In the genomic region with DNA sequence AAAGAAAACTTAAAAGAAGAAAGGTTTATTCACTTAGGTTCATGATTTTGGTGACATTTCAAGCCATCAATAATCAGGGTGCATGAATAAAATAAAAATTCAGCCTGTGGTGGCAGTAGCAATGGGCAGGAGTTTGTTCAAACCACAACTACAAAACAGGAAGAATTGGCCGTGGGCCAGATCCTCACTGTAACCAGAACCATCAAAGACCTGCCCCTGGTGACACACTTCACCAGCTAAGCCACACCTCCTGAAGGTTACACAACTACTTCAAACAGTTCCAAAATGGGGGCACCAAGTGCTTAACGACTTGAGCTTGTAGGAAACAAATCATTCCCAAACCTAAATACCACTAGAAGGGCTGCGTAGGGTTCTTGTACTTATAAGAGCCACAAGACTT, we compare ENCODE assay signal across 12 mouse cellular contexts.
DNase-seq lines count a peak whose midpoint lies in the region; ATAC-seq and TF ChIP-seq lines count a peak whose summit lies in the region.
"Had no signal": no experiment of that assay in that cellular context is flagged by ENCODE, and none has a peak within 500 bp of the region (broad histone marks: within the 10 kb centered on the region; RNA-seq: fewer than 3 reads in every experiment).

No protein-coding gene starts in this region.

- 36% methylated on average over 3 of the region's 3 CpGs for WGBS in liver, postnatal 0 days (ENCODE audit: insufficient replicate concordance)

- H3K4me2 ChIP-seq in liver, postnatal 0 days (ENCODE audit: low read depth, low read length): no peak overlapping the region

- H3K27ac ChIP-seq in testis, adult 2 months (ENCODE audit: control insufficient read depth, insufficient read depth, low read depth, low read length): no peak overlapping the region
- H3K27ac ChIP-seq in liver, postnatal 0 days (ENCODE audit: low read depth): no peak overlapping the region
- H3K27ac ChIP-seq: midbrain, embryonic 10.5 days had no signal

- no peak for TF ChIP-seq EP300 in liver, postnatal 0 days (IDR thresholded peaks at IDR 0.05; ENCODE audit: low read depth)

- H3K36me3 ChIP-seq in testis, adult 2 months (ENCODE audit: control insufficient read depth, insufficient read depth, low read length): no peaks in the 10 kb centered on the region
- H3K36me3 ChIP-seq in liver, postnatal 0 days (replicated peaks; ENCODE audit: insufficient read depth, low read length): no peaks in the 10 kb centered on the region
- H3K36me3 ChIP-seq: midbrain, embryonic 10.5 days had no signal

- H3K27me3 ChIP-seq in testis, adult 2 months (ENCODE audit: control insufficient read depth, insufficient read depth, low read length): no peaks in the 10 kb centered on the region
- no peaks in the 10 kb centered on the region for H3K27me3 ChIP-seq in liver, postnatal 0 days (ENCODE audit: insufficient read depth, low read length)

- H3K9ac ChIP-seq in liver, postnatal 0 days (replicated peaks): no peak overlapping the region

- TF ChIP-seq POLR2A in testis, adult 2 months (IDR thresholded peaks at IDR 0.05; ENCODE audit: control insufficient read depth, low read depth, low read length): no peak

- TF ChIP-seq CTCF in testis, adult 2 months (IDR thresholded peaks at IDR 0.05; ENCODE audit: control insufficient read depth, insufficient read depth, insufficient replicate concordance, low read depth, low read length): no peak
- no peak for TF ChIP-seq CTCF in liver, postnatal 0 days (IDR thresholded peaks at IDR 0.05; ENCODE audit: low read depth)

- peak overlapping the region; percentile 18; the same call in 1 of the 2 replicates for H3K4me3 ChIP-seq in testis, adult 2 months (ENCODE audit: control insufficient read depth, low read depth, low read length)
- no peak overlapping the region for H3K4me3 ChIP-seq in liver, postnatal 0 days (ENCODE audit: low read depth, low read length)
- H3K4me3 ChIP-seq: midbrain, embryonic 10.5 days had no signal

- DNase-seq in testis, postnatal 14 days (ENCODE audit: low spot score): no peak
- peak; percentile 58 for DNase-seq in c-Kit-positive CD71-negative TER-119-negative erythroid progenitor cells, embryonic 14.5 days (ENCODE audit: low read depth)
- peak; percentile 68 for DNase-seq in liver, postnatal 0 days
- no peak for DNase-seq in frontal cortex, postnatal 36 days (ENCODE audit: low spot score in 2 of 2)
- no peak for DNase-seq in thymus, postnatal 10 days (ENCODE audit: low spot score in 2 of 2)
- DNase-seq in ovary, postnatal 14 days (ENCODE audit: low spot score): no peak
- DNase-seq: cerebellum, postnatal 36 days; heart, postnatal 4 days; layer of hippocampus, postnatal 36 days had no signal

- no peaks in the 10 kb centered on the region for H3K9me3 ChIP-seq in liver, postnatal 0 days (ENCODE audit: low read length)
- H3K9me3 ChIP-seq: midbrain, embryonic 10.5 days had no signal

- ATAC-seq in liver, postnatal 0 days: peak; percentile 73
- ATAC-seq: forebrain, embryonic 16.5 days had no signal

- H3K4me1 ChIP-seq in testis, adult 2 months (ENCODE audit: control insufficient read depth, insufficient read depth, low read length): no peaks in the 10 kb centered on the region
- 0 out of 2 replicates have a peak, but pooled peaks cover 3% of the 10 kb centered on the region for H3K4me1 ChIP-seq in liver, postnatal 0 days (ENCODE audit: insufficient read depth)
- H3K4me1 ChIP-seq: midbrain, embryonic 10.5 days had no signal

Comparison
In these comparisons a context has a peak if more than half of its experiments do, and no peak if none do; other contexts are left out.
1. DNase-seq: peak in c-Kit-positive CD71-negative TER-119-negative erythroid progenitor cells, embryonic 14.5 days (single experiment) and liver, postnatal 0 days (single experiment); none in testis, postnatal 14 days (single experiment), frontal cortex, postnatal 36 days (0 of 2), thymus, postnatal 10 days (0 of 2) and ovary, postnatal 14 days (single experiment).